Mouse (Mus musculus) CH12.LX (cell line): Measurements from ENCODE around the gene Rbsn. TPM values are rescaled to one million over a fixed set of nuclear protein-coding genes. Genes with fewer than 3 reads are reported as not detected.

Source experiments
- DNase-seq: peaks from one replicate; pipeline ENCODE4 v3.0.0-alpha.2; 2013; ENCODE audit errors: extremely low read depth
- H3K27ac ChIP-seq: 2 replicates; pipeline ENCODE4 v1.5.1; 2012; ENCODE audit warnings: low read depth, mild to moderate bottlenecking, control low read depth, moderate library complexity; ENCODE audit not compliant: insufficient read depth
- H3K27me3 ChIP-seq: replicated peaks from 2 replicates; pipeline ENCODE3; 2012; ENCODE audit warnings: inconsistent platforms
- H3K36me3 ChIP-seq, 2 experiments: replicated peaks in 1 of 2; 2 replicates each; pipeline versions ENCODE3 to v1.6.1; 2012; ENCODE audit warnings: inconsistent platforms in 1 of 2, low read length in 1 of 2, mild to moderate bottlenecking in 1 of 2, mixed read lengths in 1 of 2, moderate library complexity in 1 of 2; ENCODE audit not compliant: control insufficient read depth in 1 of 2, insufficient read depth in 1 of 2
- H3K4me1 ChIP-seq, 2 experiments: 2 replicates each; pipeline ENCODE4 v1.6.1; 2012; ENCODE audit warnings: inconsistent platforms in 1 of 2, moderate library complexity in 1 of 2; ENCODE audit not compliant: insufficient read depth in 2 of 2, control insufficient read depth in 1 of 2
- H3K4me2 ChIP-seq: 2 replicates; pipeline ENCODE4 v1.6.1; 2012; ENCODE audit warnings: low read depth, mild to moderate bottlenecking, control low read depth; ENCODE audit not compliant: poor library complexity, insufficient read depth, severe bottlenecking
- H3K4me3 ChIP-seq, 3 experiments: fragments of 150-350 bp in 1 of 3; sonication (generic) in 1 of 3; replicated peaks in 1 of 3; 2 replicates each; pipeline versions ENCODE3 to v1.5.1; 2011 to 2012; ENCODE audit warnings: low read depth in 2 of 3, low read length in 2 of 3, mild to moderate bottlenecking in 2 of 3, moderate library complexity in 2 of 3, control low read depth in 1 of 3, improper control_type of control experiment in 1 of 3, inconsistent platforms in 1 of 3, mixed read lengths in 1 of 3; ENCODE audit not compliant: poor library complexity in 1 of 3
- H3K79me2 ChIP-seq: replicated peaks from 2 replicates; pipeline ENCODE4 v1.6.1; 2012; ENCODE audit warnings: mild to moderate bottlenecking, moderate library complexity; ENCODE audit not compliant: control insufficient read depth, poor library complexity, insufficient read depth, severe bottlenecking; ENCODE audit errors: extremely low read depth
- H3K9ac ChIP-seq: 2 replicates; pipeline ENCODE4 v1.6.1; 2012; ENCODE audit warnings: low read depth, mild to moderate bottlenecking, control low read depth, moderate library complexity; ENCODE audit not compliant: insufficient read depth
- H3K9me3 ChIP-seq: replicated peaks from 2 replicates; pipeline ENCODE3; 2012; ENCODE audit warnings: low read length, inconsistent platforms, mixed read lengths
- CTCF ChIP-seq, 2 experiments: IDR thresholded peaks in 1 of 2; conservative IDR thresholded peaks in 1 of 2; 2 replicates each; pipeline ENCODE4 v1.5.1; 2011 to 2012; ENCODE audit warnings: low read depth in 2 of 2, low read length in 2 of 2, improper control_type of control experiment in 1 of 2, inconsistent platforms in 1 of 2, mild to moderate bottlenecking in 1 of 2, moderate library complexity in 1 of 2
- E2F4 ChIP-seq: IDR thresholded peaks from 2 replicates; pipeline ENCODE4 v1.6.1; 2011; ENCODE audit warnings: low read depth, low read length, improper control_type of control experiment; ENCODE audit not compliant: insufficient replicate concordance
- ELF1 ChIP-seq: IDR thresholded peaks from 2 replicates; pipeline ENCODE4 v1.6.1; 2014; ENCODE audit warnings: low read depth, mild to moderate bottlenecking, inconsistent platforms, low read length, improper control_type of control experiment
- EP300 ChIP-seq: IDR thresholded peaks from 2 replicates; pipeline ENCODE4 v1.6.1; 2011; ENCODE audit warnings: low read length, improper control_type of control experiment
- ETS1 ChIP-seq: conservative IDR thresholded peaks from 2 replicates; pipeline ENCODE4 v1.6.1; 2012; ENCODE audit warnings: low read depth, mild to moderate bottlenecking, inconsistent platforms, low read length, improper control_type of control experiment, moderate library complexity
- GABPA ChIP-seq: IDR thresholded peaks from 2 replicates; pipeline ENCODE4 v1.6.1; 2012; ENCODE audit warnings: low read depth, low read length, improper control_type of control experiment, inconsistent platforms; ENCODE audit not compliant: insufficient replicate concordance
- HCFC1 ChIP-seq: IDR thresholded peaks from 2 replicates; pipeline ENCODE4 v1.6.1; 2012; ENCODE audit warnings: low read depth, mild to moderate bottlenecking, inconsistent platforms, low read length, improper control_type of control experiment
- JUN ChIP-seq: IDR thresholded peaks from 2 replicates; pipeline ENCODE4 v1.6.1; 2011; ENCODE audit warnings: low read depth, mild to moderate bottlenecking, low read length, improper control_type of control experiment, moderate library complexity; ENCODE audit not compliant: insufficient read depth
- KAT2A ChIP-seq: IDR thresholded peaks from 2 replicates; pipeline ENCODE4 v1.6.1; 2012; ENCODE audit warnings: low read length, improper control_type of control experiment, inconsistent platforms; ENCODE audit not compliant: insufficient replicate concordance
- MAZ ChIP-seq: IDR thresholded peaks from 2 replicates; pipeline ENCODE4 v1.6.1; 2012; ENCODE audit warnings: low read depth, mild to moderate bottlenecking, inconsistent platforms, low read length, improper control_type of control experiment, moderate library complexity
- MXI1 ChIP-seq: IDR thresholded peaks from 2 replicates; pipeline ENCODE4 v1.6.1; 2011; ENCODE audit warnings: mild to moderate bottlenecking, low read depth, low read length, improper control_type of control experiment
- NRF1 ChIP-seq: IDR thresholded peaks from 2 replicates; pipeline ENCODE4 v1.6.1; 2014; ENCODE audit warnings: low read depth, mild to moderate bottlenecking, inconsistent platforms, low read length, improper control_type of control experiment, moderate library complexity
- SIN3A ChIP-seq: IDR thresholded peaks from 2 replicates; pipeline ENCODE4 v1.6.1; 2012; ENCODE audit warnings: low read length, improper control_type of control experiment, inconsistent platforms
- TCF12 ChIP-seq: IDR thresholded peaks from 2 replicates; pipeline ENCODE4 v1.6.1; 2014; ENCODE audit warnings: low read depth, mild to moderate bottlenecking, inconsistent platforms, low read length, improper control_type of control experiment
- USF1 ChIP-seq: IDR thresholded peaks from 2 replicates; pipeline ENCODE4 v1.6.1; 2014; ENCODE audit warnings: low read depth, mild to moderate bottlenecking, inconsistent platforms, low read length, improper control_type of control experiment
- ZC3H11A ChIP-seq: IDR thresholded peaks from 2 replicates; pipeline ENCODE4 v1.6.1; 2012; ENCODE audit warnings: low read depth, mild to moderate bottlenecking, inconsistent platforms, low read length, improper control_type of control experiment
- ZMIZ1 ChIP-seq: IDR thresholded peaks from 2 replicates; pipeline ENCODE4 v1.6.1; 2012; ENCODE audit warnings: low read depth, mild to moderate bottlenecking, inconsistent platforms, low read length, improper control_type of control experiment
- ZNF384 ChIP-seq: IDR thresholded peaks from 2 replicates; pipeline ENCODE4 v1.6.1; 2012; ENCODE audit warnings: low read depth, low read length, improper control_type of control experiment, inconsistent platforms
- dilution Hi-C: fragments of 300-500 bp; cut with MboI; formaldehyde crosslinking; loops from 2 replicates; pipeline ENCODE4 v1.14.3; 2020; ENCODE audit warnings: low sequenced_read_pairs; ENCODE audit not compliant: extremely low pct_unique_long_range_greater_than_20kb, extremely low pct_ligation_motif_present
- in situ Hi-C: fragments of 300-500 bp; cut with MboI; formaldehyde crosslinking; loops from 3 replicates; pipeline ENCODE4 v1.14.3; 2019; ENCODE audit warnings: low sequenced_read_pairs, low pct_ligation_motif_present, low pct_unique_long_range_greater_than_20kb, mixed read lengths
- polyA plus RNA-seq: library from polyadenylated mRNA; unstranded; fragments of >175 nt; gene quantifications from 2 replicates; pipeline ENCODE4 v1.2.1, GENCODE M21; 2012; ENCODE audit warnings: low read depth; ENCODE audit not compliant: insufficient read length
- total RNA-seq, 2 experiments: library from RNA; depleted of rRNA; stranded (reverse); fragments of 300-350 nt in 1 of 2; fragments of >200 nt in 1 of 2; gene quantifications; 2 replicates each; pipeline ENCODE4 v1.2.3; 2012 to 2014

The Rbsn gene
- total and polyA plus RNA-seq, 3 experiments = 10.4 to 12.3 (median 11.7) TPM

GRCm38 (mm10) chr6:92158801-92159200, 55.9 kb downstream of the Rbsn start:
- in situ Hi-C loops = no loop called here
- dilution Hi-C loops = no loop called here
- H3K36me3 ChIP-seq = peaks cover 81 to 97% of the 10 kb centered on the region in 2 experiments

GRCm38 (mm10) chr6:92153774-92154173, 61.0 kb downstream of the Rbsn start:
- no peak for TF ChIP-seq USF1
- no peak for TF ChIP-seq HCFC1
- no peak for TF ChIP-seq EP300
- TF ChIP-seq CTCF (conservative IDR thresholded peaks at IDR 0.05 in 1 of 2, IDR thresholded peaks at IDR 0.05 in 1 of 2; ENCODE audit: low read depth in 2 of 2, low read length in 2 of 2) = no peak
- TF ChIP-seq JUN = no peak
- TF ChIP-seq GABPA = no peak
- no peak for TF ChIP-seq ELF1
- no peak for TF ChIP-seq ZMIZ1
- TF ChIP-seq SIN3A = no peak
- no peak for TF ChIP-seq ETS1
- TF ChIP-seq, all 38 proteins: peak for 0
- H3K4me3 ChIP-seq = no peak overlapping the region
- H3K27me3 ChIP-seq = no peaks in the 10 kb centered on the region
- in situ Hi-C loops = no loop called here
- H3K27ac ChIP-seq = no peak overlapping the region
- no peaks in the 10 kb centered on the region for H3K4me1 ChIP-seq
- no peak overlapping the region for H3K4me2 ChIP-seq
- H3K79me2 ChIP-seq = no peaks in the 10 kb centered on the region
- dilution Hi-C loops = no loop called here
- no peak overlapping the region for H3K9ac ChIP-seq
- DNase-seq = no peak
- H3K36me3 ChIP-seq = peaks cover 57 to 93% of the 10 kb centered on the region in 2 experiments
- no peaks in the 10 kb centered on the region for H3K9me3 ChIP-seq

More at GRCm38 (mm10) chr6:92158801-92159200, 55.9 kb downstream of the Rbsn start:
- H3K27ac ChIP-seq = no peak overlapping the region
- H3K79me2 ChIP-seq = no peaks in the 10 kb centered on the region
- no peaks in the 10 kb centered on the region for H3K9me3 ChIP-seq
- H3K9ac ChIP-seq = no peak overlapping the region
- H3K4me2 ChIP-seq = no peak overlapping the region
- no peak overlapping the region for H3K4me3 ChIP-seq
- no peak for DNase-seq
- TF ChIP-seq MAZ (no peak), CTCF (conservative IDR thresholded peaks at IDR 0.05 in 1 of 2, IDR thresholded peaks at IDR 0.05 in 1 of 2; ENCODE audit: low read depth in 2 of 2, low read length in 2 of 2) (no peak), ZC3H11A (no peak), TCF12 (no peak), JUN (no peak), ZNF384 (no peak), KAT2A (no peak), MXI1 (no peak), SIN3A (no peak), E2F4 (no peak), NRF1 (no peak)
- no peaks in the 10 kb centered on the region for H3K27me3 ChIP-seq
- no peaks in the 10 kb centered on the region for H3K4me1 ChIP-seq
